Mouse (Mus musculus): Measurements from ENCODE around the gene Tph1. TPM values are rescaled to one million over a fixed set of nuclear protein-coding genes. Genes with fewer than 3 reads are reported as not detected.

Gene Tph1
- polyA plus RNA-seq, 1 experiment: not detected

- Histone ChIP-seq H3K4me3 (ENCODE audit: insufficient read depth, low read depth, low read length) (no peak overlapping the region), H3K27ac (ENCODE audit: insufficient read depth, low read depth, low read length) (peak overlapping the region; percentile 12; the same call in 1 of the 2 replicates), H3K4me1 (ENCODE audit: control insufficient read depth, insufficient read depth, low read length) (peaks cover 32% of the 10 kb centered on the region)
- TF ChIP-seq CTCF (IDR thresholded peaks at IDR 0.05; ENCODE audit: insufficient read depth, low read depth, low read length) (no peak), POLR2A (IDR thresholded peaks at IDR 0.05; ENCODE audit: insufficient read depth, low read depth, low read length) (no peak)
- WGBS: 68% methylated on average over 9 of the region's 9 CpGs
These were observed 60.4 kb downstream of the Tph1 start for GRCm38 (mm10) chr7:46611970-46612369.

- 93% methylated on average over 4 of the region's 4 CpGs for WGBS
These were observed 63.0 kb downstream of the Tph1 start for GRCm38 (mm10) chr7:46609317-46609716.

GRCm38 (mm10) chr7:46607428-46608055 lies 64.8 kb downstream of the Tph1 start:
- TF ChIP-seq POLR2A (IDR thresholded peaks at IDR 0.05; ENCODE audit: insufficient read depth, low read depth, low read length) (no peak), CTCF (IDR thresholded peaks at IDR 0.05; ENCODE audit: insufficient read depth, low read depth, low read length) (peak; percentile 51; the same call in 1 of the 2 replicates)
- 45% methylated on average over 11 of the region's 11 CpGs for WGBS
- peaks cover 35% of the 10 kb centered on the region for H3K4me1 ChIP-seq (ENCODE audit: control insufficient read depth, insufficient read depth, low read length)
- H3K4me3 ChIP-seq (ENCODE audit: insufficient read depth, low read depth, low read length): no peak overlapping the region
- H3K27ac ChIP-seq (ENCODE audit: insufficient read depth, low read depth, low read length): no peak overlapping the region

More at GRCm38 (mm10) chr7:46609317-46609716, 63.0 kb downstream of the Tph1 start:
- TF ChIP-seq POLR2A (IDR thresholded peaks at IDR 0.05; ENCODE audit: insufficient read depth, low read depth, low read length) (no peak), CTCF (IDR thresholded peaks at IDR 0.05; ENCODE audit: insufficient read depth, low read depth, low read length) (no peak)
- H3K27ac ChIP-seq (ENCODE audit: insufficient read depth, low read depth, low read length): no peak overlapping the region
- H3K4me3 ChIP-seq (ENCODE audit: insufficient read depth, low read depth, low read length): no peak overlapping the region
- peaks cover 34% of the 10 kb centered on the region for H3K4me1 ChIP-seq (ENCODE audit: control insufficient read depth, insufficient read depth, low read length)

- no peak overlapping the region for H3K4me3 ChIP-seq (ENCODE audit: insufficient read depth, low read depth, low read length)
- no peak for TF ChIP-seq CTCF (IDR thresholded peaks at IDR 0.05; ENCODE audit: insufficient read depth, low read depth, low read length)
- no peak for TF ChIP-seq POLR2A (IDR thresholded peaks at IDR 0.05; ENCODE audit: insufficient read depth, low read depth, low read length)
- WGBS: 55% methylated on average over 8 of the region's 8 CpGs
- H3K27ac ChIP-seq (ENCODE audit: insufficient read depth, low read depth, low read length): peak overlapping the region; percentile 8; the same call in 1 of the 2 replicates
- peaks cover 32% of the 10 kb centered on the region for H3K4me1 ChIP-seq (ENCODE audit: control insufficient read depth, insufficient read depth, low read length)
These were observed 65.3 kb downstream of the Tph1 start for GRCm38 (mm10) chr7:46607031-46607426.

GRCm38 (mm10) chr7:46606391-46607030 lies 65.8 kb downstream of the Tph1 start:
- no peak for TF ChIP-seq POLR2A (IDR thresholded peaks at IDR 0.05; ENCODE audit: insufficient read depth, low read depth, low read length)
- peak; percentile 93 for TF ChIP-seq CTCF (IDR thresholded peaks at IDR 0.05; ENCODE audit: insufficient read depth, low read depth, low read length)
- no peak overlapping the region for H3K4me3 ChIP-seq (ENCODE audit: insufficient read depth, low read depth, low read length)
- 65% methylated on average over 7 of the region's 7 CpGs for WGBS
- H3K27ac ChIP-seq (ENCODE audit: insufficient read depth, low read depth, low read length): peak overlapping the region; percentile 8; the same call in 1 of the 2 replicates
- H3K4me1 ChIP-seq (ENCODE audit: control insufficient read depth, insufficient read depth, low read length): peaks cover 34% of the 10 kb centered on the region

- H3K4me1 ChIP-seq (ENCODE audit: control insufficient read depth, insufficient read depth, low read length): peaks cover 41% of the 10 kb centered on the region
- WGBS: 76% methylated on average over 7 of the region's 7 CpGs
- no peak overlapping the region for H3K4me3 ChIP-seq (ENCODE audit: insufficient read depth, low read depth, low read length)
- no peak overlapping the region for H3K27ac ChIP-seq (ENCODE audit: insufficient read depth, low read depth, low read length)
- no peak for TF ChIP-seq POLR2A (IDR thresholded peaks at IDR 0.05; ENCODE audit: insufficient read depth, low read depth, low read length)
- TF ChIP-seq CTCF (IDR thresholded peaks at IDR 0.05; ENCODE audit: insufficient read depth, low read depth, low read length): no peak
These were observed 69.3 kb downstream of the Tph1 start for GRCm38 (mm10) chr7:46603051-46603450.

- Histone ChIP-seq H3K4me1 (ENCODE audit: control insufficient read depth, insufficient read depth, low read length) (peaks cover 36% of the 10 kb centered on the region), H3K4me3 (ENCODE audit: insufficient read depth, low read depth, low read length) (no peak overlapping the region), H3K27ac (ENCODE audit: insufficient read depth, low read depth, low read length) (no peak overlapping the region)
- no peak for TF ChIP-seq POLR2A (IDR thresholded peaks at IDR 0.05; ENCODE audit: insufficient read depth, low read depth, low read length)
- no peak for TF ChIP-seq CTCF (IDR thresholded peaks at IDR 0.05; ENCODE audit: insufficient read depth, low read depth, low read length)
- 48% methylated on average over 4 of the region's 4 CpGs for WGBS
These were observed 70.3 kb downstream of the Tph1 start for GRCm38 (mm10) chr7:46602079-46602478.

- Histone ChIP-seq H3K4me1 (ENCODE audit: control insufficient read depth, insufficient read depth, low read length) (peaks cover 27% of the 10 kb centered on the region), H3K4me3 (ENCODE audit: insufficient read depth, low read depth, low read length) (no peak overlapping the region), H3K27ac (ENCODE audit: insufficient read depth, low read depth, low read length) (0 out of 2 replicates have a peak overlapping the region, but pooled peaks have one; percentile 12)
- WGBS: 49% methylated on average over 5 of the region's 5 CpGs
- no peak for TF ChIP-seq POLR2A (IDR thresholded peaks at IDR 0.05; ENCODE audit: insufficient read depth, low read depth, low read length)
- no peak for TF ChIP-seq CTCF (IDR thresholded peaks at IDR 0.05; ENCODE audit: insufficient read depth, low read depth, low read length)
These were observed 71.2 kb downstream of the Tph1 start for GRCm38 (mm10) chr7:46601097-46601496.

GRCm38 (mm10) chr7:46597006-46597405 lies 75.3 kb downstream of the Tph1 start:
- WGBS: 97% methylated on average over 2 of the region's 2 CpGs
- Histone ChIP-seq H3K4me3 (ENCODE audit: insufficient read depth, low read depth, low read length) (no peak overlapping the region), H3K4me1 (ENCODE audit: control insufficient read depth, insufficient read depth, low read length) (peaks cover 12% of the 10 kb centered on the region), H3K27ac (ENCODE audit: insufficient read depth, low read depth, low read length) (no peak overlapping the region)
- no peak for TF ChIP-seq CTCF (IDR thresholded peaks at IDR 0.05; ENCODE audit: insufficient read depth, low read depth, low read length)
- no peak for TF ChIP-seq POLR2A (IDR thresholded peaks at IDR 0.05; ENCODE audit: insufficient read depth, low read depth, low read length)

Other genes with a start within 250 kb of the Tph1 start
- gene Sergef, start 32.7 kb downstream of the Tph1 start, polyA plus RNA-seq (2012; ENCODE audit: insufficient read depth, insufficient read length, low replicate concordance, missing spikeins): not detected in 2 replicates
- not detected in 2 replicates for gene Saal1, start 38.1 kb upstream of the Tph1 start, polyA plus RNA-seq (2012; ENCODE audit: insufficient read depth, insufficient read length, low replicate concordance, missing spikeins)
- not detected in 2 replicates for gene Saa3, start 43.2 kb upstream of the Tph1 start, polyA plus RNA-seq (2012; ENCODE audit: insufficient read depth, insufficient read length, low replicate concordance, missing spikeins)
- gene Saa4, start 60.1 kb upstream of the Tph1 start, polyA plus RNA-seq (2012; ENCODE audit: insufficient read depth, insufficient read length, low replicate concordance, missing spikeins): not detected in 2 replicates
- not detected in 2 replicates for gene Saa1, start 70.4 kb upstream of the Tph1 start, polyA plus RNA-seq (2012; ENCODE audit: insufficient read depth, insufficient read length, low replicate concordance, missing spikeins)
- gene Saa2, start 79.3 kb upstream of the Tph1 start, polyA plus RNA-seq (2012; ENCODE audit: insufficient read depth, insufficient read length, low replicate concordance, missing spikeins): not detected in 2 replicates
- not detected in 2 replicates for gene Hps5, start 123.5 kb upstream of the Tph1 start, polyA plus RNA-seq (2012; ENCODE audit: insufficient read depth, insufficient read length, low replicate concordance, missing spikeins)
- not detected in 2 replicates for gene Gtf2h1, start 123.6 kb upstream of the Tph1 start, polyA plus RNA-seq (2012; ENCODE audit: insufficient read depth, insufficient read length, low replicate concordance, missing spikeins)
- not detected in 2 replicates for gene Ldha, start 168.9 kb upstream of the Tph1 start, polyA plus RNA-seq (2012; ENCODE audit: insufficient read depth, insufficient read length, low replicate concordance, missing spikeins)
- not detected in 2 replicates for gene Ldhc, start 188.7 kb upstream of the Tph1 start, polyA plus RNA-seq (2012; ENCODE audit: insufficient read depth, insufficient read length, low replicate concordance, missing spikeins)
- 352 and 596 TPM in 2 replicates for gene Tsg101, start 247.4 kb upstream of the Tph1 start, polyA plus RNA-seq (2012; ENCODE audit: insufficient read depth, insufficient read length, low replicate concordance, missing spikeins)

Data from olfactory bulb, adult 2 months (tissue).